Mouse (Mus musculus) kidney, embryonic 16.5 days (tissue): ENCODE results near the gene Rufy3. TPM values are rescaled to one million over a fixed set of nuclear protein-coding genes. Genes with fewer than 3 reads are reported as not detected.

ENCODE experiments used
- ATAC-seq: fragments of 200-750 bp; cut with Nextera tagmentation; 2 replicates; pipeline ENCODE4 v1.8.0; 2017; ENCODE audit warnings: moderate TSS enrichment; ENCODE audit not compliant: low FRiP score, low TSS enrichment
- H3K27ac ChIP-seq: fragments of 300-500 bp; sonication (generic); 2 replicates; pipeline ENCODE4 v1.5.1; 2014; ENCODE audit warnings: low read length
- H3K27me3 ChIP-seq: fragments of 300-500 bp; sonication (generic); 2 replicates; pipeline ENCODE4 v1.6.1; 2014; ENCODE audit warnings: low read length, control low read depth, mixed read lengths; ENCODE audit not compliant: insufficient read depth
- H3K36me3 ChIP-seq: fragments of 300-500 bp; sonication (generic); 2 replicates; pipeline ENCODE4 v1.6.1; 2014; ENCODE audit warnings: low read length, control low read depth, mixed read lengths; ENCODE audit not compliant: insufficient read depth
- H3K4me1 ChIP-seq: fragments of 300-500 bp; sonication (generic); 2 replicates; pipeline ENCODE4 v1.6.1; 2014; ENCODE audit warnings: low read length, control low read depth, mixed read lengths; ENCODE audit not compliant: insufficient read depth
- H3K4me2 ChIP-seq: fragments of 300-500 bp; sonication (generic); replicated peaks from 2 replicates; pipeline ENCODE4 v1.6.1; 2014; ENCODE audit warnings: low read depth, low read length
- H3K4me3 ChIP-seq: fragments of 300-500 bp; sonication (generic); 2 replicates; pipeline ENCODE4 v1.5.1; 2014; ENCODE audit warnings: mild to moderate bottlenecking, low read length
- H3K9ac ChIP-seq: fragments of 300-500 bp; sonication (generic); replicated peaks from 2 replicates; pipeline ENCODE4 v1.6.1; 2014; ENCODE audit warnings: low read length
- H3K9me3 ChIP-seq: fragments of 300-500 bp; sonication (generic); 2 replicates; pipeline ENCODE4 v1.6.1; 2016; ENCODE audit warnings: low read length, control low read depth
- WGBS: fragments of 180-500 bp; shearing (Covaris S2); extraction: QIAGEN DNeasy Blood & Tissue Kit; methylation state at CpG from one replicate; pipeline ENCODE4 v1.1.7; 2014; 5-methylcytosine and 5-hydroxymethylcytosine counted together
- polyA plus RNA-seq: library from polyadenylated mRNA; unstranded; fragments of >200 nt; fragmentation: Nextera tagmentation; extraction: Ambion mirVana; gene quantifications from 2 replicates; pipeline ENCODE4 v1.2.1, GENCODE M21; 2015

Rufy3 gene
- polyA plus RNA-seq, 1 experiment from 2014 or later: 15.3 TPM

DNA sequence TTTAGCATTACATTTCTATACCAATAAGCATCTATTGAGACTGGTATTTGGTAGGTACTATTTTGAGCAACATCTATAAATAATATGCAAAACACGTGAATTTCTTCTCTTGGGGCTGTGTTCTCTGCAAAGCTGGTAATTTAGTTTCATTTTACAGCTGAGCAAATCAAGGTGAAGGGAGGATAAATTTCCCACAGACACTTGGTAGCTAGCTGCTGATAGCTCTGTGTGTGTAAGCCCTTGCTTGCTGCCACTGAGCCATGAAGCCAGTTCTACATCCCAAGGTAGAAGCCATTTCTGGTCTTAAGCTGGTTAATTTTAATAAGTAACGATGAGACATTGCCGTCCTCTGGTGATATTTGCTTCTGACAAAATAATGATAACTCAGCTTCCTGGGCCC lies 10.0 kb downstream of the Rufy3 start:
- ATAC-seq: no peak
- Histone ChIP-seq H3K36me3 (0 out of 2 replicates have a peak, but pooled peaks cover 9% of the 10 kb centered on the region), H3K4me1 (no peaks in the 10 kb centered on the region), H3K27me3 (no peaks in the 10 kb centered on the region), H3K4me3 (no peak overlapping the region), H3K27ac (no peak overlapping the region), H3K9ac (no peak overlapping the region), H3K4me2 (no peak overlapping the region), H3K9me3 (no peaks in the 10 kb centered on the region)
- 86% methylated on average over 3 of the region's 3 CpGs for WGBS

DNA sequence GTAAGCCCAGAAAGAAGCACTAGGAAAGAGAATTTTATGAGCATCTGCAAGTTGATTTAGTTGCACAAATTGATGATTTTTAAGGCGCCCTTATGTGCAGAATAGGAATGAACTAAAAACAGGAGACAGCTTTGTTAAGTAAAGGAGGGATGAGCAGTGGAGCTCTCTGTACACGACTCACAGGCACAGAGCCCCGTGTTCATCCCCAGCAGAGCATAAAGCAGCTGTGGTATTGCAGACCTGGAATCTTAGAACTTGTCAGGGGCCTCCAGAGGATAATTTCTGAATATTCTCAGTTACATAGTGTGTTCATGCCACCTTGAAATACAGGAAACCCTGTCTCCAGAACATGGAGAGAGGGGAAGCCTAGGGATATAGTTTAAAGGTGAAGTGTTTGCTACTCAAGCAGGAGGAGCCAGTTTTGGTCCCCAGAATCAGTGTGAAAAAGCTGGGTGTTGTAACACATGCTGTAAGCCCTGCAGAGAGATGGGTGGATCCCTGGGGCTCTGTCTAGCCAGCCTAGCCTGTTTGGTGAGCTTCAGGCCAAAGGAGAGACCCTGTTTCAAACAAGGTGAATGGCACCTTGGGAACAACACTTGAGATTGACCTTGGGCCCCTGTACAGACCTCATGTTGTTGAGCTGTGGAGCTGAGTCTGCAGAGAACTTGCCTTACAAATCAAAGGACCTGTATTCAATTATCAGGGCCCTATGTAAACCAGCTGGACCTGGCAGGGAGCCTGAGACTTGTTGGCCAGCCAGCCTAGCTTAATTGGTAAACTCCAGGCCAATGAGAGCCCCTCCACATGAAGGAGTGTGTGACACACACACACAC lies 10.9 kb downstream of the Rufy3 start:
- 59% methylated on average over 3 of the region's 3 CpGs for WGBS
- Histone ChIP-seq H3K4me1 (no peaks in the 10 kb centered on the region), H3K27ac (no peak overlapping the region), H3K36me3 (0 out of 2 replicates have a peak, but pooled peaks cover 5% of the 10 kb centered on the region), H3K4me2 (no peak overlapping the region), H3K27me3 (no peaks in the 10 kb centered on the region), H3K9me3 (no peaks in the 10 kb centered on the region), H3K9ac (no peak overlapping the region), H3K4me3 (no peak overlapping the region)
- peak; percentile 54 for ATAC-seq

DNA sequence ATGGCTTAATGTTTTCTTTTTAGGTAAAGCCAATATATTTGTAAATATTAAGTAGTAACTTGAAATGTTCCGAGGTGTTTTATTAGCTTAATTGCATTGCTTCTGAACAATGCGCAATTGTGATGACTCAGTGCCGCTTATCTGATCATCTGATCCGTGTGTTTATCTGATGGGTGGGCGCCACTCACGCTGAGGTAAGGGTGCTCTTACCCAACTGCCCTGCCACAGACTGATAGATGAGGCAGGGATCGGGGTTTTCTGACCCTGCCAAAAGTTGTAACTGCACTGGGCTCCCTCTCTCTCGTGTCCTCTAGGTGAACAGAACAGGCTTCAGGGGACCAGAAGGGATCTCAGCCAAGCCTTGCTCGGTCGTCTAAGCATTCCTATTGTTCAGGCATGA lies 15.8 kb downstream of the Rufy3 start:
- no peaks in the 10 kb centered on the region for H3K36me3 ChIP-seq
- 69% methylated on average over 10 of the region's 10 CpGs for WGBS
- peaks cover 17% of the 10 kb centered on the region for H3K4me1 ChIP-seq

DNA sequence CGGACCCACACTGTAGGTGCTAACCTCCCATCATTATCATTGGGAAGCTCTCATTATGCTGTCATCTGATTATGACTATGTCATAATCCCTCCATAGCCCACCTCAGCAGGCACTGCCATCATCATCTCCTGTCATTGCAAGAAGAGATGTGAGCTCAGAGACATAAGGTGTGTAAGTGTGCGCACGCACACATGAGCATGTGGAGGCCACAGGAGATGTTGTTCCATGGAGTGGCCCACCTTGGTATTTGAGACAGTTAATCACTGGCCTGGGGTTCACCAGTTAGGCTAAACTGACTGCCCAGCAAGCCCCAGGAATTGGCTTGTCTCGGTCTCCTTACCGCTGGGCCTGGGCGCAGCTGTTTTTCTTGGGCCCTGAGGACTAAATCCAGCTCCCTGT lies 16.5 kb downstream of the Rufy3 start:
- Histone ChIP-seq H3K9ac (no peak overlapping the region), H3K4me2 (no peak overlapping the region), H3K27ac (no peak overlapping the region), H3K27me3 (no peaks in the 10 kb centered on the region), H3K4me1 (peaks cover 24% of the 10 kb centered on the region), H3K4me3 (no peak overlapping the region), H3K36me3 (no peaks in the 10 kb centered on the region), H3K9me3 (no peaks in the 10 kb centered on the region)
- ATAC-seq: no peak
- WGBS: 95% methylated on average over 6 of the region's 6 CpGs

More for the DNA sequence above, 15.8 kb downstream of the Rufy3 start:
- ATAC-seq: no peak
- H3K4me3 ChIP-seq: no peak overlapping the region
- H3K9me3 ChIP-seq: no peaks in the 10 kb centered on the region
- H3K4me2 ChIP-seq: no peak overlapping the region
- H3K9ac ChIP-seq: no peak overlapping the region
- no peak overlapping the region for H3K27ac ChIP-seq
- no peaks in the 10 kb centered on the region for H3K27me3 ChIP-seq

DNA sequence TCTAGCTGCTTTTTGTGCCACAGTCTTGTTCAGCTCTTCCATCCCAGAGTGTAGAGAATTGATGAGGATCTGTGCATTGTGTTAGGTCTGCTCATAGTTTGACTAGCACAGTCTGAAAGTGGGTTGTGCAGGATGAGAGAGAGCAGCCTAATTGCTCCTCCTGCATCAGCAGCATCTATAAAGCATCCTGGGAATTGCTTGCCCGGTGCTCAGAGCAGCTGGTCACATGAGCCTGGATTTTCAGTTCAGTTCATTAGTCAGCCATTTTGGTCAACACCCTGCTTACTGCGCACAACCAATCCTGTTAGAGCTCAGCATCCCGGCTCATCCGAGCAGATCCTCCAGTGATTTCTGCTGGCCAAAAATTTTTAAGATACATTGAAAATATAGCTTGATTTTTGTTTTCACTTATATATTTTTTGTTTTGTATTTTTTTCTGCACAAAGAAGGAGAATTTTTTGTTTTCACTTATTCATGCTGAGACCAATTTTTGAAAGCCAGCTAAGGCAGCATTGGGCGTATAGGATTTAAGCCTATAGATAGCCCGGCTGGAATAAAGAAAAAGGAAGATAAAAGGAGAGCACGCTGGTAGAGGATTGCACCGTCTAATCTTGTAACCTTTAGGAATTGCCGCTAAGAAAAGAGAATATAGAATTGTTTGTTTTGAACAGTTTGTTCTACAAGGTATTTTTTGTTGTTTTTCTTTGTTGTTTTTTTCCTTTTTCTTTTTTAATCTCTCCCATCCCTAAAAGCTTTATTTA lies 18.6 kb downstream of the Rufy3 start:
- no peaks in the 10 kb centered on the region for H3K9me3 ChIP-seq
- peak overlapping the region; percentile 35 for H3K4me2 ChIP-seq
- no peak overlapping the region for H3K27ac ChIP-seq
- H3K4me3 ChIP-seq: no peak overlapping the region
- no peaks in the 10 kb centered on the region for H3K27me3 ChIP-seq
- H3K36me3 ChIP-seq: no peaks in the 10 kb centered on the region
- peaks cover 40% of the 10 kb centered on the region for H3K4me1 ChIP-seq
- ATAC-seq: peak; percentile 41
- no peak overlapping the region for H3K9ac ChIP-seq
- WGBS: 64% methylated on average over 9 of the region's 9 CpGs

DNA sequence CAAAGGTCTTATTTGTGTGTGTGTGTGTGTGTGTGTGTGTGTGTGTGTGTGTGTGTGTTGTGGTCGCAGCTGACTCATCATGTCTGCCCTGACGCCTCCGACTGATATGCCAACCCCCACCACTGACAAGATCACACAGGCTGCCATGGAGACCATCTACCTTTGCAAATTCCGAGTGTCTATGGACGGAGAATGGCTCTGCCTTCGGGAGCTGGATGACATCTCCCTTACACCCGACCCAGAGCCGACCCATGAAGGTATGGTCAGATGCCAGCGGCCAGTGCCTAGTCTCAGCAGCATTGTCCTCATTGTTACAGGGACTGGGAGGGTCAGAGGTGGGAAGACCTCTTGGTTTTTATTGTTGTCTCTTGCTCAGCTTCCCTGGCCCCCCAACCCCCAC lies 19.2 kb downstream of the Rufy3 start:
- H3K9me3 ChIP-seq: no peaks in the 10 kb centered on the region
- no peak overlapping the region for H3K27ac ChIP-seq
- WGBS: 42% methylated on average over 9 of the region's 9 CpGs
- no peaks in the 10 kb centered on the region for H3K27me3 ChIP-seq
- H3K4me3 ChIP-seq: peak overlapping the region; percentile 18; the same call in 1 of the 2 replicates
- H3K36me3 ChIP-seq: no peaks in the 10 kb centered on the region
- ATAC-seq: no peak
- peak overlapping the region; percentile 35 for H3K4me2 ChIP-seq
- H3K4me1 ChIP-seq: peaks cover 40% of the 10 kb centered on the region
- 0 out of 2 replicates have a peak overlapping the region, but pooled peaks have one; percentile 11 for H3K9ac ChIP-seq

DNA sequence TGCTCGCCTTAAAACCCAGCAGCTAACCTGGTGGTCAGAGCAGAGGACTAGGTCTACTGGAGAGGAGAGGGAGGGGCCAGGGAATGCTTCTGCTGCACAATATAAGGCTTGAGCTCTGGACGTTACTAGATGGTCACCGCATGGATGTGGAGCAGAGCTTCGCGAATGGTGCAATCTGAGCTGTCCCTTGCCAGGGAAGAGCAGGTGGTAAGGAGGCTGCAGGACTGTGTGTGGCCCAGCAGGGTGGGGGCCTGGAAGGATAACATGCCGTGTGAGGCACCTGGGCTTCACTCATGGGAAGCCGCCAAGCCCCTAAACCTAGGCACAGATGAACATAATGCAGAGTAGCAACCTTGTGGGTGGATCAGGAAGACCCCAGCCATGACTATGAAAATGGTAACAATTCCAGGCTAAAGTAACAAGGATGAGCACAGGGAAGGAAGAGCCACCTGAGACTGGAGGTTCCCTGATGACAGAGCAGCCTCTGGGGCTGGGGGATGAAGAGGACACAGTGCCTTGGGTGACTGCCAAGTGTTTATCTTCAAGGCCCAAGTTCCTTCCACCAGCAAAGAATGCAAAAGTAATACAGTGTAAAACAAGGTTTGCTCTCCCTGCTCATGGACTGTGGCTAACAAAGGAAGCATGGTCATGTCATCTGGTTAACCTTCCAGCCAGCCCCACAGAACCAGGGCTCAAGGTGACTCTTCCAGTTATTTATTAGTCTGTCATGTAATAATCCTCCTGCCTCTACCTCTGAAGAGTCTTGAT lies 21.8 kb downstream of the Rufy3 start:
- Histone ChIP-seq H3K27ac (peak overlapping the region; percentile 86), H3K36me3 (no peaks in the 10 kb centered on the region), H3K4me1 (peaks cover 40% of the 10 kb centered on the region), H3K9ac (0 out of 2 replicates have a peak overlapping the region, but pooled peaks have one; percentile 61), H3K4me3 (no peak overlapping the region), H3K27me3 (no peaks in the 10 kb centered on the region), H3K4me2 (peak overlapping the region; percentile 10; the same call in 1 of the 2 replicates), H3K9me3 (no peaks in the 10 kb centered on the region)
- WGBS: 50% methylated on average over 7 of the region's 7 CpGs
- peak; percentile 60 for ATAC-seq

DNA sequence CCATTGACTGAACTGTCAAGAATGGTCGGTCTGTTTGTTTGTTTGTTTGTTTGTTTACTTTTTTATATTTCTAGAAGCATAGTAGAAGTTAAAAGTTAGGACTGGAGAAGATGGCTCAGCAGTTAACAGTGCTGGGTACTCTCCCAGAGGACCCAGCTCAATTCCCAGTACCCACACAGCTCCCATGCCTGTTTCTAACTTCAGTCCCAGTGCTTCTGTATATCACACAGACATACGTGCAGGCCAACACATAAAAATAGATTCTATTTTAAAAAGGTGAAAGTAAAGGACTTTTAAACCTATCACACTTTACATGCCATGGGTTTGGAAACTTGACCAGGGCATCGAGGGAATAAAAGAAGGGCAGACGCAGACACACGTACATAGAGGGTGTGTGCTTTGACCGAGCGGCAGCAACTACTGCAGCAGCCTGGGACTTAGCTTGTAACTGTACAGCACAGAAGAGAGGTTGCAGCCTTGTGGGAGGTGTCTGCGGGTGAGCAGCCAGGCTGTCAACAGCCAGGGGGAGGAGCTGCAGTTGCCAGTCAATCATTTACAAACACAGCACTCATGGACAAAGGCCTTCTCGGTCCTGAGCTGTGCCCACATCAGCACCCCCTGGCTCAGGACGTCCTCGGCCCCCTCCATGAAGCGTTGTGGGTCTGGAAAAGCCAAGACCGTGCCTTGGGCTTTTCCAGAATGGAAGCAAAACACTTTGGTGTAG lies 22.5 kb downstream of the Rufy3 start:
- Histone ChIP-seq H3K9ac (peak overlapping the region; percentile 61), H3K9me3 (no peaks in the 10 kb centered on the region), H3K4me3 (no peak overlapping the region), H3K27ac (peak overlapping the region; percentile 86), H3K4me2 (peak overlapping the region; percentile 33), H3K4me1 (peaks cover 40% of the 10 kb centered on the region), H3K27me3 (no peaks in the 10 kb centered on the region), H3K36me3 (no peaks in the 10 kb centered on the region)
- 35% methylated on average over 13 of the region's 13 CpGs for WGBS
- ATAC-seq: peak; percentile 94

DNA sequence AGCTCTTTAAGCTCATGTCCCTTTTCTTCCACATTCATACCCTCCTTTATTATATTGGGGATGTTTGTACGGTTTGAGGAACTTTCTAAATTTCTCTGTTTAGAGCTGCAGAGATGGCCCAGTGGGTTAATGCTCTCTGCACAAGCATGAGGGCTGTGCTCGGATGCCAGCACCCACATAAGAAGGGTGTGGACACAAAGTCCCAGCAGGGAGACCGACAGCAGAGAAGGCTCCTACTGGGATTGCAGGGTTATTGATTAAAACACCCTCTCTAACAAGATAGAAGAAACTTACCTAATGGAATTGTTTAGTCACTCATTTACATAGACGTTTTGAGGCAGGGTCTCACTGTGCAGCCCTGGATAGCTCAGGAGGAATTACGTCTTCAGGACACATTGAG lies 23.6 kb downstream of the Rufy3 start:
- no peak for ATAC-seq
- Histone ChIP-seq H3K27me3 (no peaks in the 10 kb centered on the region), H3K27ac (no peak overlapping the region), H3K36me3 (no peaks in the 10 kb centered on the region), H3K4me3 (no peak overlapping the region), H3K9me3 (no peaks in the 10 kb centered on the region), H3K4me1 (peaks cover 40% of the 10 kb centered on the region), H3K9ac (no peak overlapping the region), H3K4me2 (no peak overlapping the region)
- WGBS: 70% methylated on average over 5 of the region's 5 CpGs
